Mouse (Mus musculus): ENCODE data around the gene Zfp979. TPM values are rescaled to one million over a fixed set of nuclear protein-coding genes. Genes with fewer than 3 reads are reported as not detected.
"Not testable (repeated sequence)": the region's sequence is repeated elsewhere in the genome, so short reads cannot be mapped to it uniquely, and the experiment has no call there.

Zfp979 gene
- polyA plus RNA-seq, 1 experiment: 2.4 TPM

DNA sequence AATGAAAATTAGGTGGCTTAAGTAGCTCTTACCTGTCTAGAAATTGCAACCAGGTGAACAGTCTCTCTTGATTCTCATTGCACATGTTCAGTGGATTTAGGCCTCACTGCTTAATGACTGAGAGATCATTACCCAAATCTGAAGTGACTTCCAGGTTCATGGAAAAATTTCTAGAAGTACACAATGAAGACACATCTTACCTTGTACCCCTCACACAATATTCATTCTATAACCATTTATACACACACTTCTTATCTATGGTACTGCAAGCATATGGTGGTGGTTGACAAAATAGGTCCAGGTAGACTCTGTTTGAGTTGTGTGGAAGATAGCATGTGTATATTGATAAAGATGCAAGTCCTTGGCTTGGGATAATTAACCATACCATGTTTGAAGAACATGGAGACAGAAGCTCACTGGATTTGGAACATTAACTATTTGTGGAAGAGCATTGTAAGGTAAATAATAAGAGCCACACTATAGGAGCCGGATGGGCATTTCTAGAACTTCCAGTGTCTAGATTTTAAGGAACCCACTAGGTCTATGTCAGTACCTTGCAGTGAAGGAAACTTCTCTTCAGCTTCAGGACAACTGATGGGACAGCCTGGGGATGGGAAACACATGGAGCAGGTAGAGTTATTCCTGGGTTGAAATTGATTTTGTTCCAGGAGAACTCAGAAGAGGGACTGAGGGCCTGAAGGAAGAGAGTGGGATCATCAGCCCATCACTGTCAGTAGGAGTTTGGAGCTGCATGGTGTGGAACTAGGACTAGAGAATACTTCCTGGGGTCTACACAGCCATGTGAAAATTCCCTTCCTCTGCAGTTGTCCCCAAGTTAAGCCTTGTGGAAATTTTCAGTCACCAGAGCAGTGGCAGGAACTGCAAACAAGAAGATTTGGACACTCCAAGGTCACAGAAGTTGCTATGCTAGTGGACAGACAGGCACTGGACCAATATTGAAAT is 55.5 kb downstream of the Zfp979 start:
- H3K27ac ChIP-seq (ENCODE audit: insufficient read depth, low read length): no peak overlapping the region
- no peaks in the 10 kb centered on the region for H3K4me1 ChIP-seq (ENCODE audit: control insufficient read depth, insufficient read depth, low read length)
- TF ChIP-seq POLR2A (IDR thresholded peaks at IDR 0.05; ENCODE audit: low read depth, low read length): no peak
- no peak for TF ChIP-seq CTCF (IDR thresholded peaks at IDR 0.05; ENCODE audit: borderline replicate concordance, insufficient read depth, low read length)
- H3K4me3 ChIP-seq (ENCODE audit: insufficient read depth, low read length): no peak overlapping the region

DNA sequence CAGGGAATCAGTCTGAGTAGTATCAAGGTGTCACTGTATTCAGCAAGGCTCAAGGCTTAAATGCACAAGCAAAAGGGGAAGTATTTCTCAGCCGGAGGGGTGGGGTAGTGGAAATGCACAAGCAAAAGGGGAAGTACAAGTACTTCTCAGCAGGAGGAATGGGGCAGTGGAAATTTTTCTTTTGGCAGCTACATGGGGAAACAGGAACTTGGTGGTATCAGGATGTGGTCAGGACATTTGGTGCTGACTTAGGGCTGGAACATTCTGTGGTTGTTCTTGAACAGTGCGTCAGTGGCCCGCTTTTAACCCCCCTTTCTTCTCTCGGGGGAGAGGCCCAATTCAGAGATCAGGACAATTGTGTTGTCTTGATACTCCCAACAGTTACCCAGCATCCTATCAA is 62.9 kb downstream of the Zfp979 start:
- H3K4me1 ChIP-seq (ENCODE audit: control insufficient read depth, insufficient read depth, low read length); H3K27ac ChIP-seq (ENCODE audit: insufficient read depth, low read length); H3K4me3 ChIP-seq (ENCODE audit: insufficient read depth, low read length): not testable (repeated sequence)

DNA sequence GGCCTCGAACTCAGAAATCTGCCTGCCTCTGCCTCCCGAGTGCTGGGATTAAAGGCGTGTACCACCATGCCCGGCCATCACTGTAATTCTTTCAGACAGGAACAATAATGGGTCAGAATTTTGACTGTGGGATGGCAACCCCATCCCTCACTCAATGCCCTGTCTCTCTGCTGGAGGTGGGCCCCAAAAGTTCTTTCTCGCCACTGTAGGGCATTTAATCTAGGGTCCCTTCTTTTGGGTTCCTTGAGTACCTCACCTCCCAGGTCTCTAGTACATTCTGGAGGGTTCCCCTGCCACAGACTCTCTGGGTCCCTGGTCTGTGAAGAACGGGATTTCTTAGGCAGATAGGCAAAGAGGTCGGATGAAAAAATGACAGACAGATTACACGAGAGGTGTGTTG is 71.2 kb downstream of the Zfp979 start:
- H3K4me3 ChIP-seq (ENCODE audit: insufficient read depth, low read length); H3K27ac ChIP-seq (ENCODE audit: insufficient read depth, low read length); H3K4me1 ChIP-seq (ENCODE audit: control insufficient read depth, insufficient read depth, low read length): not testable (repeated sequence)

DNA sequence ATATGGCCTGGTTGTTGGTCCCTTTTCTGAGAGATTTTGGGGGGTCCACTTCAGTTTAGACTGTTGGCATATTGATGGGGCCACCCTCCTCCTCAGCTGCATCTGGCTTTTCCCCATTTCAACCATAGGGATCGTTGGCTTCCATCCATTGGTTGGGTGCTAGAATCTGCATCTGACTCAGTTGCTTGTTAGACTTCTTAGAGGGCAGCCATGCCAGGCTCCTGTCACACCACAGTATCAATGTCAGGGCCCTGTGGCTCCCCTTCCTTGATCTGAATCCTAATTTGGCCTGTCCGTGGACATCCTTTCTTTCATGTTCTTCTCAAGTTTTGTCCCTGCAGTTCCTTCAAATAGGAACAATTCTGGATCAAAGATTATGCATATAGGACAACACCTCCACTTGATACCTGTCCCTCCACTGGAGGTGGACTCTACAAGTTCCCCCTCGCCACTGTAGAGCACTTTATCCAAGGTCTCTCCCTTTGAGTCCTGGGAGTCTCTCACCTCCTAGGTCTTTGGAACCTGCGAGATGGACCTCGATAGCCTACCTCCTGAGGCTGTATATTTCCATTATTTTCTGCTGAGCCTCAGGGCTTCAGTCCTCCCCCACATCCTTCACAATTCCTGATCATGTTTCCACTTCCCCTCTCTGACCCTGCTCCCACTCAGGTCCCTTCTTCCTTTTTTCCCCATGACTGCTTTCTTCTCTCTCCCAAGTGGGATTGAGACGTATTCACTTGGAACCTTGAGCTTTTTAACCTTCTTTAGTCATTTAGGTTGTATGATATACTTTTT is 76.7 kb downstream of the Zfp979 start:
- no peak for TF ChIP-seq CTCF (IDR thresholded peaks at IDR 0.05; ENCODE audit: borderline replicate concordance, insufficient read depth, low read length)
- no peak for TF ChIP-seq POLR2A (IDR thresholded peaks at IDR 0.05; ENCODE audit: low read depth, low read length)
- H3K4me1 ChIP-seq (ENCODE audit: control insufficient read depth, insufficient read depth, low read length): no peaks in the 10 kb centered on the region
- H3K4me3 ChIP-seq (ENCODE audit: insufficient read depth, low read length): no peak overlapping the region
- no peak overlapping the region for H3K27ac ChIP-seq (ENCODE audit: insufficient read depth, low read length)

Other genes starting within 250 kb of the Zfp979 start
- 5.7 and 8.0 TPM in 2 replicates for gene Zfp982, start 150.1 kb downstream of the Zfp979 start, polyA plus RNA-seq (2011; ENCODE audit: insufficient read length, low read depth, missing spikeins)
- 0.20 and 0.21 TPM in 2 replicates for gene Gm16503, start 102.3 kb downstream of the Zfp979 start, polyA plus RNA-seq (2011; ENCODE audit: insufficient read length, low read depth, missing spikeins)
- 0.51 TPM in 1 of 2 replicates, not detected in the other for gene Zfp985, start 89.2 kb downstream of the Zfp979 start, polyA plus RNA-seq (2011; ENCODE audit: insufficient read length, low read depth, missing spikeins)
- not detected in 2 replicates for gene Zfp534, start 60.0 kb upstream of the Zfp979 start, polyA plus RNA-seq (2011; ENCODE audit: insufficient read length, low read depth, missing spikeins)
- 12.5 and 22.3 TPM in 2 replicates for gene Zfp984, start 167.3 kb upstream of the Zfp979 start, polyA plus RNA-seq (2011; ENCODE audit: insufficient read length, low read depth, missing spikeins)
- 8.6 and 9.9 TPM in 2 replicates for gene Zfp933, start 205.9 kb upstream of the Zfp979 start, polyA plus RNA-seq (2011; ENCODE audit: insufficient read length, low read depth, missing spikeins)
- 19.7 and 26.8 TPM in 2 replicates for gene Miip, start 226.3 kb upstream of the Zfp979 start, polyA plus RNA-seq (2011; ENCODE audit: insufficient read length, low read depth, missing spikeins)
- gene Fv1, start 226.5 kb upstream of the Zfp979 start, polyA plus RNA-seq (2011; ENCODE audit: insufficient read length, low read depth, missing spikeins): 4.7 and 6.4 TPM in 2 replicates